Mouse (Mus musculus): ENCODE measurements around the gene Sun1.

Gene Sun1

DNA sequence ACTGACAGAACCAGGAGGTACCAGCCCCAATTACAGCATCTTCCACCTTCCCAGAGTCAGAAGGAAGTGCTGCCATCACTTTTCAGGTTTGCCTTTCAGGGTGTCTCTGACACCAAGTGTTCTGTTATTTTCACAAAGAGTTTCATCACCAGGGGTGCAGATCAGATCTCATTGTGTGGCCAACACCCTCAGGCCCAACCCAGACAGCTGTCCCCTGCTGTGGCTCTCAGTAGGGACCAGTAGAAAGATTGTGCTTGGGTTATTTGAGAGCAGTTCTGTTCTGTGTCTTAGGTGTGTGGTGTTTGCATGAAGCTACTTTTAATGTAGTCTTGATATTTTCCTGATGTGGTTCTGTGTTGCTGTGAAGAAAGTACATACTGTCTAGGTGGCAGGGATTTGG is 7.7 kb downstream of the Sun1 start:
- DNase-seq (ENCODE audit: low read depth, low spot score), result no peak

GRCm38 (mm10) chr5:139208871-139209684 is 8.6 kb downstream of the Sun1 start:
- DNase-seq (ENCODE audit: low read depth, low spot score), result no peak

- no peak for DNase-seq (ENCODE audit: low read depth, low spot score)
Measured at GRCm38 (mm10) chr5:139209685-139210026, 9.2 kb downstream of the Sun1 start.

DNA sequence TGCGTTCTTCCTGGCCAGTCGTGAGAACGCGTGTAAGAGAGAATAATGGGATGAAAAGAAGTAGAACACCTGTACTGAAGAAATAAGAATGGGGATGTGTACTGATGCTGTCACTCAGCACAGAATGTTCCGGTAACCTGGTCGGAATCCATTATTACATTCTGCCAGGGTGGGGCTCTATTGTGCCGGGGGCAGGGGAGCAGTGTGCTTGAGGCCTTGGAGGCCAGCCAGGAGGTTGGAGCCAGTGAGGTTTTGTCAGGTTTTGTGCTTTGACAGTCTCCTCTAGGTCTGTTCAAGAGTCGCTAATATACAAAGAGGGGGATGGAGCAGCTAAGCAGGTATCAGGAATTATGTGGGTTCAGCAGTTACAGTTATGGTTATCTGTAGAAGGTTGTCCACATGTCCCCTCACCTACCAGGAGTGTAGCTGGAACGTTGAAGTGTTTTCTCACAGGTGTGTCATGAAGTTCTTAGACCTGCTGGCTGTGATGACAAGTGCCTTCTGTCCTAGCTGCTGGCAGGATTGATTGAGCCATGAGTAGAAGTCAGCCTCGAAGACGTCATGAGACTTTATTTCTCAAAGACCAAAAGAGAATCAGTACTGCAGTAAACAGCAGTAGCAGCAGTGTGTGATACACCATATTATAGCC is 11.4 kb downstream of the Sun1 start:
- DNase-seq (ENCODE audit: low read depth, low spot score), result no peak

- no peak for DNase-seq (ENCODE audit: low read depth, low spot score)
Measured at GRCm38 (mm10) chr5:139214298-139214697, 13.9 kb downstream of the Sun1 start.

DNA sequence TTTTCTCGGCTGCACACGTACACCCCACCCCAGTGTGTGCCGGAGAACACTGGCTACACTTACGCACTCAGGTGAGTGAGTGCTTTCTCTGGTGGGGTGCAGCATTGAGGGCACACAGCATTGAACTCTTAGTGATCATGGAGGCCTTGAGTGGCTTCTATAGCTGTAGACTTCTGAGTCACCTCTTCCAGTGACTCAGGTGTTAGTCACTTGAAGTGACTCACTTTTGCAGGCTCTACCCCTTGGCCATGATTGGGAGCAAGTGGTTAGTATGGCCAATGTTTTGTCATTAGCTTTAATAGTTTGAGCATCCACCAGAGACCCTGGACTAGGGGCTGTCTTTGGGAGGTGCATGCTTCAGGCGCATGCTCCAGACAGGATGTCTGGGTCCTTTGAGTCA is 14.7 kb downstream of the Sun1 start:
- no peak for DNase-seq (ENCODE audit: low read depth, low spot score)

DNA sequence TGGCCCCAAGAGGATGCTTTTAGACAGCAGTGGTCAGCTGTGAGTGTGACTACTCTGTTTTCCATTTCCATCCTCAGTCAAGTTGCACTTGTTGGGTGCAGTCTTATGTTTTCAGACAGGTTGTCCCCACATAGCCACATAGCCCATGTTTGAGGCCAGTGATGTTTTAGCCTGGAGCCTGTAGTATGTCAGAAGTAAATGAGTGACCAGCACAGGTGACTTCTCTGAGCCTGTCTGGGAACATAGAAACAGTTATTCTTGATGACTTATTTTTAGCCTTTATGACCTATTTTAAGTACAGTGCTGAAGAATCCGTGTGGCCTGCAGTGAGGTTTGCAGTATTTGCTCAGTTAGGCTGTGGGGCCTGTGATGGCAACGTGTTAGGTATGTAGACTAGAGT is 15.7 kb downstream of the Sun1 start:
- no peak for DNase-seq (ENCODE audit: low read depth, low spot score)

DNA sequence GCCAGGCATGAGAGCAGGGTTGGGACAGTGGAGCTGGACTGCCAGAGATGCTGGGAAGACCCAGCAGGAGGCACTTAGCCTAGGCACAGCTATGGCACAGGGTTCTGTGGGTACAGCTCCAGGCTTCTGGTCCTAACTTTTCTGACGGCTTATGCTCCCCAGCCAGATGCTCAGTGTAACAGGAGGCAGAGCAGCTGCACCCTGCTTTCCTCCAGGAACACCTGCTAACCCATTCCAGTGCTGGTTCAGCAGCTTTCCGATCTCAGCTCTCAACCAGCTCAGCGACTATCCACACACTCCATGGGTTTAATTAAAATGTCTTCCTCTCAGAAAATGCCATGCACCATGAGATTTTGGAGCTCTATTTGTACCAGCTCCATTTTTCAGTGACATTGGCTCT is 16.3 kb downstream of the Sun1 start:
- no peak for DNase-seq (ENCODE audit: low read depth, low spot score)

DNA sequence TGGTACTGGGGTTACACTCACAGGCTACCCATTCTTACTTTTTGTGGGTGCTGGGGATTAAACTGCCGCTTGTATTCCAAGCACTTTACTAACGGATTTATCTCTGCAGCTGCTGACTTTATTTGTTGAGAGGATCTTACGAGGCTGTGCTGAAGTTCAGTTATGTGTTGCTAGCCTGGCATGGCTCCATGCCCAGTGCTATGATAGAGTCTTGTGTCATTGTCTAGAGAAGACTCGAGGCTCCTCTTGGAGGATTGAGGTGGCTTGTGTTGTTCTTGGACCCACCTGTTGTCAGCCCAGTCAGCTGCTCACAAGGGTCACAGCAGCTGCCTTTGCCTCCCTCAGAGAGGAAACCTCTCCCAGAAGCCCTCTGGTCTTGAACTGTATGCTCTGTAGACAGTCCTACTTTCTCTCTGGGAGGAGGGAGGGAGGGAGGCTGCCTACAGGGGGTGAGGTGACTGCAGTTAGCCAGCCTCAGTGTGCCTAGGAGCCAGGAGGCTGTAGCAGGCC is 19.6 kb downstream of the Sun1 start:
- no peak for DNase-seq (ENCODE audit: low read depth, low spot score)

- no peak for DNase-seq (ENCODE audit: low read depth, low spot score)
Measured at GRCm38 (mm10) chr5:139220610-139221009, 20.2 kb downstream of the Sun1 start.

GRCm38 (mm10) chr5:139223331-139223730 is 22.9 kb downstream of the Sun1 start:
- DNase-seq (ENCODE audit: low read depth, low spot score), result no peak

- DNase-seq (ENCODE audit: low read depth, low spot score), result no peak
Measured at GRCm38 (mm10) chr5:139227236-139227635, 26.8 kb downstream of the Sun1 start.

GRCm38 (mm10) chr5:139227645-139228044 is 27.2 kb downstream of the Sun1 start:
- DNase-seq (ENCODE audit: low read depth, low spot score), result no peak

- DNase-seq (ENCODE audit: low read depth, low spot score), result no peak
Measured at GRCm38 (mm10) chr5:139228318-139228717, 27.9 kb downstream of the Sun1 start.

DNA sequence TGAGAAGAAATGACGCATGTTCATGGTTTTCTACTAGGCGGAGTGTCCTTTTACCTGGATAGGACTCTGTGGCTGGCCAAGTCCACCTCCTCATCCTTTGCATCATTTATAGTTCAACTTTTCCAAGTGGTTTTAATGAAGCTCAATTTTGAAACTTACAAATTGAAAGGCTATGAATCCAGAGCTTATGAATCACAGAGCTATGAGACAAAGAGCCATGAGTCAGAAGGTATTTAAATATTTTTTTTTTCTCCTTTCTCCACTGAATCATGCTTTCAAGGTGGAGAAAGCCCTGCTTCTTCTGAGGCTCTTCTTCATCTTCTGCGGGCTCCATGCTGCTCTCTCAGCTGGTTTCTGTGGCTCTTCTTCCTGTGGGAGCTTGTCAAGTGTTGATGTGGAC is 29.3 kb downstream of the Sun1 start:
- no peak for DNase-seq (ENCODE audit: low read depth, low spot score)

GRCm38 (mm10) chr5:139232083-139232482 is 31.6 kb downstream of the Sun1 start:
- no peak for DNase-seq (ENCODE audit: low read depth, low spot score)

GRCm38 (mm10) chr5:139234423-139234822 is 34.0 kb downstream of the Sun1 start:
- DNase-seq (ENCODE audit: low read depth, low spot score), result no peak

DNA sequence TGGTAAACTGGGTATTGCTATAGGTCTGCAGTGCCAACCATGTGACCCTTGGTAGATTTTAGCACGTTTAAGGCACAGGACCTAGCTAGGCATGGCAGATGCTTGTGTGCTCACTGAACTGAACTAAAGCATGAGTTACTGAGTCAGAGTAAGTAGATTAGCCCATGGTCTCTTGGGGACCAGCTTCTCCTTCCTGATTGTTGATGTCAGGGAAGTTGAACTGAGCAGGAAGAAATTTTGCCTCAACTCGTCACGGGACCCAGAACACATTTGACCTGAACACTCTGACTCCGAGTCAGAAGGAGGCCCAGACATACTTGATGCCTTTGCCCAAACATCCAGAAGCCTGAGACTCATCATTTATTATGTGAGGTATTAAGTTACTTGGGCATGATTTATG is 37.0 kb downstream of the Sun1 start:
- no peak for DNase-seq (ENCODE audit: low read depth, low spot score)

DNA sequence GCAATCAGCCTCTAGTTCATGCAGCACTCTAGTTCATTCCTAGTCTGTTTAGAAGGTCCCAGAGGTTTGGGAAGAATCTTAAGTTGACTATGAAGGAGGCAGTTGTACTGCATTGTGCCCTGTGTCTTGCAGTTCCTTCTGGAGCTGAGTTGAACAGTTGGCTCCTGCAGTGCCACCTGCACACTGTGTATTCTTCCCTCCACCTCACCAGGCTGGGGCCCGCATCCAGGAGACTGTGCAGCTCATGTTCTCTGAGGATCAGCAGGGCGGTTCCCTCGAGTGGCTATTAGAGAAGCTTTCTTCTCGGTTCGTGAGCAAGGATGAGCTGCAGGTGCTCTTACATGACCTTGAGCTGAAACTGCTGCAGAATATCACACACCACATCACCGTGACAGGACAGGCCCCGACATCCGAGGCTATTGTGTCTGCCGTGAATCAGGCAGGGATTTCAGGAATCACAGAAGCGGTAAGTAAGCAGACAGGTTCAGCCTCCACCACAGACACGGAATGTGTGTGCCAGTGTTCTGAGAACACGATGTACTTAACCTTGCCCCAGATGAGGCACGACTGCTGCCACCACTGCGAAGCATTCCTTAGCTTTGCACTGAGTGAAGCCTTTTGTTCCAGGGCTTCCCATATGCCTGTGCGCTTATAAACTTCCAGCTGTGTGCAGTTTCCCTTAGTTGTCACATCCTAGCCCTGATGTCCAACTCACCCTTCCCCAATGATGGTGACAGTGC is 40.8 kb downstream of the Sun1 start:
- DNase-seq (ENCODE audit: low read depth, low spot score), result no peak

- no peak for DNase-seq (ENCODE audit: low read depth, low spot score)
Measured at GRCm38 (mm10) chr5:139243384-139243783, 42.9 kb downstream of the Sun1 start.

- DNase-seq (ENCODE audit: low read depth, low spot score), result no peak
Measured at GRCm38 (mm10) chr5:139247767-139248166, 47.3 kb downstream of the Sun1 start.

- DNase-seq (ENCODE audit: low read depth, low spot score), result no peak
Measured at GRCm38 (mm10) chr5:139248846-139249245, 48.4 kb downstream of the Sun1 start.

DNA sequence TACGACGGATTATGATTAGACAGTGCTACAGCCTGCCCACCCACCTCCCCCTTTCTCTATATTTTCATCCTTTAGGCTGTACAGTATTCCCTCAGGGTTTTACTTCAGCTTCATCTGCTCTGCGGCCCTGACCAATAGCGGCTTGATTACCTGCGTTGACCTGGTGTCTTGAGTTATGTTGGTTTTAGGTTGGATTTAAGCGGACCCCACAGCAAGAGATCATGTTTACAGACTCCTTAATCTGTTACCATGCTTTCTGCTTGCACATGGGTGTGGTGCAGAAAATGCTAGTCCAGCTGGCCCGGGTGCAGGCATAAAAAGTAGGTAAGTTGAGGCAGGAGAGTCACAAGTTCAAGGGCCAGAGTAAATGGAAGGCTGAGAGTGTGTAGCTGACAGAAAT is 50.8 kb downstream of the Sun1 start:
- DNase-seq (ENCODE audit: low read depth, low spot score), result no peak

Data from CD4-positive, CD25-positive, alpha-beta regulatory T cell, adult 2 months (primary cell).